Mouse (Mus musculus) ES-CJ7 (cell line): Measurements from ENCODE around the gene C130050O18Rik.

Experiments
- DNase-seq: peaks from one replicate; pipeline ENCODE4 v3.0.0; 2011; ENCODE audit warnings: low read depth, low spot score

The C130050O18Rik gene

DNA sequence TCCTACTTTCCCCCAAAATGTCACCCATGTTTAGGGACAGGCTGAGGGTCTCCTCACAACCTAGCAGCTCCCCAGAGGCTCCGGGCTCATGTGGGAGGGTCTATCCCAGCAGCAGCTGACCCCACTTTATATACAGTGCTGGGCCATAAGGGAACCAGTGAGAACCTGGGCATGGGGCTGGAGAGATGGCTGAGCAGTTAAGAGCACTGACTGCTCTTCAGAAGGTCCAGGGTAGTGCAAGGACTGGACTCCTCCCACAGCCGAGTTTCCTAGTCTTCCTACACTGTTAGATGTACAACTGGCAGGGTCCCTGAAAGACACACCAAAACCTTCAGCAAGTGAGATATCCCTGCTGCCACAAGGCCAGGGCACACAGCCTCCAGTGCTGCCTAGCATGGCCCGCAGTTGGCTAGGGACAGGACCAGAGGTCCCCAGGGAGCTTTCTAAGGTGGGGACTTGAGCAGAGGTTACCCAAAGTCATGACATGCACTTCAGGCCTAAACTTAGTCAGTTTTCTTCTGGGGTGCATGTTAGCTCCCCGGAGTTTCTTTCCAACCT lies 7.6 kb upstream of the C130050O18Rik start:
- DNase-seq, result no peak

DNA sequence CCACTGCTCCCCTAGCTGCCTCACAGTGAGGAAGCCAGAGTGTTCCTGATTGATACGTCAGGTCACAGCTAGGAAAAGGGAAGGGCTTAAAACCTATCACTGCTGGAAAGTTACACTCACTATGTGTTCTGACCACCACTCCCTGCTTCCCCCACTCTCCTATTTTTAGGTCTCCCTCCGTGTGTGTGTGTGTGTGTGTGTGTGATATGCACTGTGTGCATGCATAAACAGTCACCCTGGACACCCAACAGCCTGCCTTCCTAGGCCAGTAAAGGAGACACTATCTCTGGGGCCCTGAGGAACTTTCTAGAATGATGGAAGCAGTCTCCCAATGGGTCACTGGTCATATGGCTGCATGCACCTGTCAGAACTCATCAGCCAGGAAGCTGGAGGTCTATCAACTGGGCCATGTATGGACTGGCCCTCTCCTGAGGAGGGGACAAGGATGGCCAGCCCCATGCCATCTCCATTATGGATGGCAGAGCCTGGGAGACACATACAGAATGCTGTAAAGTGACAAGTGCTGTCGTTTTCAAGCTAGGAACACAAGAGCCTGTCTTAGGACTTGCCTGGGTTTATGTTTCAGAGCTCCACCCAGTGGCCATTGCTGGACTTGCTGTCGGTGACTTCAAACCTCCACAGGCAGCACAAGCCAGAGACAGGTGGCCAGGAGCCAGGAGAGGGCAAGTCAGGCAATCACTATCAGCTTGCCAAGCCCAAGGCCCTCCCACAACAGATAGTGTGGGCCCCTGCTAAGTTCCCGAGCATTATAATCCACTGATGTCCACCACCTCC lies 6.9 kb upstream of the C130050O18Rik start:
- DNase-seq, result peak; percentile 86

DNA sequence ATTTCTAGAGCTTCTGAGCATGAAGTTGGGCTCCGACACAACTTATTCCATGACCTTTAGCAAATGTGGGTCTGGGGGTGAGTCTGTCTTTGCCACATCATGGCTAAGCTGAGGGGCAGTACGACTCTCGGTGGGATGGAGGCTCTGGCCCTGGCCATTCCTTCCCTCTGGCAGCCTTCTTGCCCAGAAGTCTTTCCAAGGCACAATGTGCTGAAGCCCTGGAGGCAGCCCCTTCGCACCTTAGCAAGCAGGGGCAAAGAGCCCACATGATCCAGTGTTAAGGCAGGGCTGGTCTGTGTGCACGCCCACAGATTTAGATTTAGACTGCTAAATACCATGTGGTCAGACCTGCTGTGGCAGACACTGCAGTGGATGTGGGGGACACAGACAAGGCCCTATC lies 6.3 kb upstream of the C130050O18Rik start:
- DNase-seq, result no peak

DNA sequence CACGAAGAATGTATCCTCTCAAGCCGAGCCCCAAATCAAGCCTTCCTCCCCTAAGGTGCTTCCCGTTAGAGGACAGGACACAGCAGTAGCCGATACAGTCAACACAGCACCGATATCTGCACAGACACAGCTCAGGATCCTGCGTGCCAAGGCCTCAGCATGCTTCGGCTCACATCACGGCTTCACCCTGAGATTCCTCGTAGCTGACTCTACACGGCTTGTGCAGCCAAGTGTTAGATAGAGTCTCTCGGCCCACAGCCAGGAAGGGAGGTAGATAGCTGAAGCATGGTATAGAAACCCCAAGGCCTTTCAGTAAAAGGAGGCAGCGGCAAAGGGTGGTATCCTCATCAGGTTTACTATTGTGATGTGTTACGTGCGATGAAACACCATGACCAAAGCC lies 5.1 kb upstream of the C130050O18Rik start:
- DNase-seq, result no peak

DNA sequence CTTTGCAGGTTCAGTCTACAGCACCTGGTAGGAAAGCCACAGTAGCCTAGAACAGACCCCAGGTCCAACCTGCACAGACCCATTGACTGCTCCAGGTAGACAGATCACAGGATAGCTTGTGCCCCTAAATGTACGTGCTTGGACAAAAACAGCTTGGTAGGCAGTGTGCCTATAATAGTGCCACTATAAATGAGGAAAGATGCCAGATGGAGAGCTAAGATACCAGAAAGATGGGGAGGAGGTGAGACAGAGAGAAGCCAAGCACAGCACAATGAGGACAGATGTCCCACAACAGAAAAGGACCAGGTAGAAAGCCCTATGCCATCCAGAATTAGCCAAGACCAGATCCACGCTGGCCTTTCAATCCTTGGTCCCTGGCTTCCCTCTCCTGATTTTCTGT lies 3.0 kb upstream of the C130050O18Rik start:
- no peak for DNase-seq

DNA sequence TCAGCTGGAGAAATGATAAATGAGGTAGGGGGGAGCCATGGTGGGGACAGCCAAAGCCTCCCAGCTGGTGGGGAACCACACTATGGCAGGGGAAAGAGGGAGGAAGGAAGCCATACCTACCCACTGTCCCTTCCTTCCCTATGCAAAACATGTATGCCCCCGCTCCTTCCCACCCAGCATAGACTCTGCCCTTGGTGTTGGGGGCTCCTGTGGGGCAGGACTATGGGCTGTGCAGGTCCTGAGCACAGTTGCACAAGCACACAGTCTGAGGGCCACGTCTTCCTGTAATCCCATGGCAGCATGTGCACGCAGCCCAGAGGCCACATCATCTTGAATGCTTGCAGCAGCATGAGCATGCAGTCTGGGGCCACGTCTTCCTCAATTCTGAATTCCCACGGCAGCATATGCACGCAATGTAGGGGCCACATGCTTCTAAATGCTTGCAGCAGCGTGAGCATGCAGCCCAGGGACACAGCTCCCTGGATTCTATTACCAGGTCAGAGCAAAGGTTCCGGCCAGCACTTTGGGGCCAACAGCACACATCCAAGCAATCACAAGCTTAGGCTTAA lies 1.3 kb upstream of the C130050O18Rik start:
- DNase-seq, result no peak

DNA sequence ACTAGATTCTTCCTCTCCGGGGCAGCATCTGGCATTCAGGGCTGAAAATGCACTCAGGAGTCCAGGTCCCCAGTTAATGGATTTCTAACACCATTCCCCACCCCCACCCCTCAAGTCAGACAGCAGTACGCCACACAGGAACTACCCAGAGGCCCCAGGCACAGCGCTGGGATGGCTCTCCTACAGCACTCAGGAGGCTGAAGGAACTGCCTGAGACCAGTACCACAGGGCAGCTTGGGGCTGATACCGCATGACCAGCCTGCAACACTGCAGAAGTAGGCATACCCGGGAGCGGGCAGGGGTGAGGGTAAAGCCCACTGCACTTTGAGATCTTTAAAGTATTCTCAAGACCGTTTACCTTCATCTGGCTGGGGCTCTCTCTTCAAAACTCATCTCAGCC lies 398 bp downstream of the C130050O18Rik start:
- DNase-seq, result no peak

DNA sequence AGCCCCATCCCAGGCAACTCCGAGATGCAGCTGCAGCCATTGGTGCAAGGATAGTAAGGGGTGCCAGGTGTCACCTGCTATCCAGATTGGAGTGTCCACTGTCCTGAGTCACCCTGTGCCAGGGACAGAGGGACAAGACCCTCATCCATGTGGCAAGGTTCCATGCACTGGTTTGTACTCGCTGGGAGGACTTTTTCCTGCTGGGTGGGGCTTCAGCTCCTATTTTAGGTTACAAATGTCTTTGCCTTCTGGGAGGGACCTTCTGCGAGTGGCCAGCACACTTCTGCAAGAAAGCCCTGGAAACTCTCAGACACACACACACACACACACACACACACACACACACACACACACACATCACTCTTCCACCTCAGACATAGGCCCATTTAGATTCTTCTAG lies 873 bp downstream of the C130050O18Rik start:
- DNase-seq, result no peak

DNA sequence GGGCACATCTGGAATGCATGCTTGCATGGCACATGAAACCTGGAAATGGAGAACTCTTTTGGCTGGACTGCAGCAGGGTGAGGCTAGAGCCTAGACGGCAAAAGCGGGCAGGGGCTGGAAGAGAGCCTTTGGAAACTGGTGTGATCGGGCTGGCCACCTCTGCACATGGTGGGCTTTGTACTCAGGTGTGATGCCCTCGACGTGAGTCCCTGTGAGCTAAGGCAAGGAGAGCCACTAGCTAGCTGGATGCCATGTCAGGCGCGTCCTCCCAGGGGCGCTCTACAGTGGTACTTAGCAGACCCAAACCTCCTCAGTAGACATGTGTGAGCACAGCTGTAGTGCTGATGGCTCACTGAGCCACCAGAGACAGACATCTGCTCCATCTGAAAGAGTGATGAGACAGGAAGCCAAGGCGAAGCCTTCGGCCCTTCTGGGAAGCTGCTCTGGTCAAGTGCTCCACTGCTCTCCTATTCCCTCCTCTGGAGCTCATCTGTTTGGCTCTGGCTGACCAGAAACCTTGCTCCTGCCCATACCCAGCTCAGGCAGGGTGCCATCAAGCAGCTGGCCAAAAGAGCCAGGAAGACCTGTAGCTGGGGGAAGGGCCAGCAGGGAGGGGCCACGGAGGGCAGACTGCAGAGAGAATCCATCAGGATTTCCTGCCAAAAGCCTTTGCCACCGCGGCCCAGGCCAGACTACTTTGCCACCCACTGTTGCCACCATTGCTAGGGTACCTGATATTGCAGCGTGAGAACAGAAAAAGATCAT lies 2.2 kb downstream of the C130050O18Rik start:
- DNase-seq, result no peak

DNA sequence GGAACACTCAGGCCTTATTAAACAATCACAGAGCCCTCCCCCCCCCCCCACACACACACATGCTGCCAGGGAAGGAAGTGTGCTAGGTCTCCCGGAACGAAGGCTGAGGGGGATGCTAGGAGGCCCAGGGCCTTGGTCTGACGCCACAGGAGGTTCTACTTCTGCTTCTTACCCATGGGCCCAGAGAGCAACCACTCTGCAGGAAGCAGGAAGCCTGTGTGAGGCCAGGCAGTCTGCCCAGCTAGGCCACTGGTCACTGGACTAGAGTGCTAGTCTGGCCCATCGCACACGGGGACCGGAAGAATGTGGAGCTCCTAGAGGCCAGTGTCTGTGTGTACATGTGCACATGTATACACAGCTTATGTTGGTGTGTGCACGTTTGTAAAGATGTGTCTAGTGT lies 3.4 kb downstream of the C130050O18Rik start:
- no peak for DNase-seq

DNA sequence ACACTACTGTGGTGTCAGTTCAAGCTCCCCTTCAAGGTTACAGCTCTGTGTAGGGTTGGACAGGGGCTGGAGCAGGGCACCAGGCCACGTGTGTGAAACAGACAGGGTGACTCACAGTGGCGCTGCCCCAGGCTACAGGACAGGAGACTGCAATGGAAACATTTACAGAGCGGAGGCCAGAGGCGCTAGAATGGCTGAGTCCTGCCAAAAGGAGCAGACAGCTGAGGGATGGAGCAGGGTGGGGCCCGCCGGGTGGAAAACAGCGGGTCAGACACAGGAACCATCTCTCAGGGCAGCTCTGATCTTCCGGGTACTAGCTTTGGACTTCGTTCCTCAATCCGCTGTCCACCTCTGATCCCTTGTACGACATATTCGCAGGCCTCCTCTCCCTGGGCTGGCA lies 4.3 kb downstream of the C130050O18Rik start:
- DNase-seq, result no peak

DNA sequence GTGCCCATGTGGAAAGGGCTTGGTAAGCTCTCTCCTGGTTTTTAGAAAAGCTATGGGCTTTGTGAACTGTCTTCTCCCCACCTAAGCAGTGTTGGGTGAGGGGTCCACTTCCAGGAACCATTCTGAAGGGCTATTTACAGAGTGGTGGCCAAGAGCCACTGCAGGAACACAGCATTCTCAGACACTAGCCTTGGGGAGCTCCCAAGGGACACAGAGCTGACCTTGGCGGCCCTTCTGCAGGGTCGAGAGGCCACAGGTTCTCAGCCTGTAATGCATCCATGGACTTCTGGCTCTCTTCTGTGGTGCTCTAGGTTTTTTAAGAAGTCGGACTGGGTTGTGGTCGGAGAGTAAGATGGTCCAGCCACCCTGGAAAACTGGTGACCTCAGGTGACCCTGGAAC lies 5.0 kb downstream of the C130050O18Rik start:
- no peak for DNase-seq

DNA sequence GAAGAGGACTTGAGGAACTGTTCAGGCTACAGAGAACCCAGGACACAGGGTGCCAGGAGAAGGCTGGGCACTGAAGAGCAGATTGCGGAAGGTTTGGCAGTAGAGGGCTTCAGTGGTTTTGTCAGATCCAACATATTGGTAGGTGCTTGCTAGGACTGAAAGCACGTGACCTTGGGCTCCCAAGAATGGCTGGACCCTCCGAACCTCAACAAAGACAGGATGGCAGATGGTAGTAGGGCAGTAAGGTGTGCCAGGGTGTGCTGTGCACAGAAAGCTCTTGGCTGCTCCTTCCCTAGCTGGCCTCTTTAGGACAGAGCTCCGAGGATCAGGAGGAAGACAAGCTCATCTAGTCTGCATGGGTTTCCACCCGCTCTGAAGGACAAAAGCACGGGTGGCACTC lies 6.0 kb downstream of the C130050O18Rik start:
- no peak for DNase-seq

DNA sequence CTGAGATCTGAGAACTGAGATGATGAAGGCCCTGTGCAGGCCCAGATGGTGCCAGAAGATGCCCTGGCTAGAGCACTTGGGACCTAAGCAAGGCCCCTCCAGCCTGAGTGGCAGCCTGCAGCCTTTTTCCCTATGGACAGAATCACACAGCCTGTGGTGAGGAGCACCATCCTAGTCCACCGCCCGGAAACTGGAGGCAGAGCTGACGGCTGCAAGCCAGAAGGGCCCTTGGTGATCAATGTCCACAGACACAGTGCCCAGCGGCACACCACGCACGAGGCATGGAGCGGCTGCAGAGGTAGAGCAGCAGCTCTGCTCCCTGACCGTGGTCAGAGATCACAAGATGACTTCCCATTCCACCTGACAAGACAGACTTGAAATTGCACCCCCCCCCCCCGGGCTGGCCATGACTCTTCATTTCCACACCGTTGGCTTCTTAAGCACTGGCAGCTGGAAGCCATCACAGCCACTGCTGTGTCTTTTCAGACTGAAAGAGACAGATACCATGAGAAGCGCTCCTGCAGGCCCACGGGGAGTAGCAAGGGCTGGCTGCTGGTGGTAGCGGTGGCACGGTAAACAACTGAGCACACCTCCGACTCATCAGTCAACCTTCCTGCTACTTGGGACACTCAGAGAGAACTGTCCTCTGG lies 6.7 kb downstream of the C130050O18Rik start:
- no peak for DNase-seq

DNA sequence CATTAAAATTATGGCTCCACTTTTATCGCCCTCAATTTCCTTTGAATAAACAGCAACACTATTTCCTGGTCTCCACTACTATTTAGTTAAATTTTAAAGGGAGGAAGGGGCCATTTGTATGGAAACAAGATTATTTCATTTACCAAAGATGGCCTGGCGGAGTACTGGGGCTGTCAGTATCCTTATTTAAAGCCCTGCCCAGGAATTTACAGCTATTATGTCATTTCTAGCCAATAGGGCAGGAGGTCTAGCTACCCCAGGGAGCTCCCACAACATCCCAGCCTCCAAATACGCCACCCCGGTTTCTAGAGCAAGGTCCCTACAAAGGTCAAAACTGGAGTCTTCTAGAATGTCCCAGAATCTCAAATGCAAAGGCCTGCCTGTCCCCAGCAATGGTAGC lies 8.5 kb downstream of the C130050O18Rik start:
- no peak for DNase-seq

DNA sequence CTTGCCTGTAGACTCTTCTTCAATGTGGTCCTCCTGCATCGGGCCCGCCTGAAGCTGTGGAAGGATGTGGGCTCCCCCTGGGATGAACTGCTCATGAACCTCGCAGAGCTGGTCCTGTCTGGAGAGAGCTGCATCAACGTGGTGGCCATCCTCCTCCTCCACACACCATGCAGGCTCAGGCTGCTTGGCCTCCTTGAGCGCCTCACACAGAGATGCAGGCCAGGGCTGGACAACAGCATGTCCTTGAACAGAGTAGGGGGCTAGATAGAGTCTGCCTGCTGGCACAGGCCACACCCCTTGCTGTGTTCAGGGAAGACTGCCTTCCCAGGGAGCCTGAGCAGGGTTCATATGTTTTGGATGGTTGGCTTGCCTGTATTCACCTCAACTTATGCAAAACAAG lies 9.9 kb downstream of the C130050O18Rik start:
- no peak for DNase-seq

DNA sequence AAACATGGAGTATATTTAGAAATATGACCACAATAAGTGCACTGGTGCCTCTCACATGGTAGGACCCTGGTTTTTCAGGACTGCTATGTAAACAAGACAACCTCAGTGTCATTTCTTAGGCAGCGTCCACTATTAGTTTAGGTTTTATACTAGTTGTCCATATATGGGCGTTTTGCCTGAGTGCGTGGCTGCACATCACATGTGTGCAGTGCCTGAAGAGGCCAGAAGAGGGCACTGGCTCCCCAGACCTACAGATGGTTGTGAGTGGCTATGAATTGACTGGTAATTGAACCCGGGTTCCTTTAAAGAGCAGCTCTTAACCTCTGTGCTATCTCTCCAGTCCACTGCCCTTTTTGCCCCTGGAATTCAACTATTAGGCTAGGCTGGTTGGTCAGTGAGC lies 11.9 kb downstream of the C130050O18Rik start:
- DNase-seq, result peak; percentile 77

DNA sequence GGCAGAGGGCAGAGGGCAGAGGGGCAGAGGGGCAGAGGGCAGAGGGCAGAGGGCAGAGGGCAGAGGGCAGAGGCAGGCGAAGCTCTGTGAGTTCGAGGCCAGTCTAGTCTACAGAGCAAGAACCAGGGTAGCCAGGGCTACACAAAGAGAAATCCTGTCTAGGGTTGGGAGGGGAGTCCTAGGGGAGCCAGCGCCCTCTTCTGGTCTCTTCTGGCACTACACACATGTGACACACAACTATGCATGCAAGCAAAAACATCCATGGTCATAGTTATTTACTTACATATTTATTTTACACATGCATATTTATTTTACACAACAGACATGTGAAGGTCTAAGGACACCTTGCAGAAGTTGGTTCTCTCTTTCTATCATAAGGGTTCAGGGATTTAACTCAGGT lies 12.4 kb downstream of the C130050O18Rik start:
- peak; percentile 49 for DNase-seq

DNA sequence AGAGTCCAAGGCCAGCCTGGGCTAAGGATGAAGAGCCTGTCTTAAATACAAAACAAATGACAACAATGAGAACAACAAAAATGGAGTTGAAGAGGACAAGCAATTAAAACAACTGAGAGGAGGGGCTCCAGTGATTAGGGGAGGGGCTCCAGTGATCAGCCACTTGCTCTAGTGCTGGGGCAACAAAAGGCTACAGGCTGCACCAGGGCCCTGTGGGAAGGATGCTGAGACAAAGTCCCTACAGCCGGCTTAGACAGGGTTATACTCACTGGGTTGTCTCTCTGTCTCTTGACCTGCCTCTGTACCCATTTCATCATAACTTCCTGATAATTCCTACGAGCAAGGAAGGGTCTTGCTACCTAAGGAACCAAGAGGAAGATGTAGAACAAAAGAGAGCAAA lies 13.0 kb downstream of the C130050O18Rik start:
- DNase-seq, result no peak

DNA sequence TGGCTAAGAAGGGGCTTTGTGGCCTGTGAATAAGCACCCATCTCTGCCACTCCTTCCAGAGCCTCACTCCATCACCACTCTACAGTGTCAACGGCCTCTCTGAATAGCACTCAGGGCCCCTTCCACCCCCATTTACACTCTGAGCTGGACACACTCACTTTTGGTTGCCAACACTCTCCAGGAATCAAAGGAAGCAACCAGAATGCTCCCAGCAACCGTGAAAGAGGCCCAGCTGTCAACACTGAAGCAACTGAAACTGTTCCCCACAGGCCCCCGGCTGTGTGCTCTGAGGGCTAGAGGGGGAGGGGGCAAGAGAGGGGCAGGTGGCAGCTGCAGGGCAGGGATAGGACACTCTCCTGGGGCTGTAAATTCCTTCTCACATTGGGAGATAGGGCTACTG lies 13.6 kb downstream of the C130050O18Rik start:
- DNase-seq, result no peak

DNA sequence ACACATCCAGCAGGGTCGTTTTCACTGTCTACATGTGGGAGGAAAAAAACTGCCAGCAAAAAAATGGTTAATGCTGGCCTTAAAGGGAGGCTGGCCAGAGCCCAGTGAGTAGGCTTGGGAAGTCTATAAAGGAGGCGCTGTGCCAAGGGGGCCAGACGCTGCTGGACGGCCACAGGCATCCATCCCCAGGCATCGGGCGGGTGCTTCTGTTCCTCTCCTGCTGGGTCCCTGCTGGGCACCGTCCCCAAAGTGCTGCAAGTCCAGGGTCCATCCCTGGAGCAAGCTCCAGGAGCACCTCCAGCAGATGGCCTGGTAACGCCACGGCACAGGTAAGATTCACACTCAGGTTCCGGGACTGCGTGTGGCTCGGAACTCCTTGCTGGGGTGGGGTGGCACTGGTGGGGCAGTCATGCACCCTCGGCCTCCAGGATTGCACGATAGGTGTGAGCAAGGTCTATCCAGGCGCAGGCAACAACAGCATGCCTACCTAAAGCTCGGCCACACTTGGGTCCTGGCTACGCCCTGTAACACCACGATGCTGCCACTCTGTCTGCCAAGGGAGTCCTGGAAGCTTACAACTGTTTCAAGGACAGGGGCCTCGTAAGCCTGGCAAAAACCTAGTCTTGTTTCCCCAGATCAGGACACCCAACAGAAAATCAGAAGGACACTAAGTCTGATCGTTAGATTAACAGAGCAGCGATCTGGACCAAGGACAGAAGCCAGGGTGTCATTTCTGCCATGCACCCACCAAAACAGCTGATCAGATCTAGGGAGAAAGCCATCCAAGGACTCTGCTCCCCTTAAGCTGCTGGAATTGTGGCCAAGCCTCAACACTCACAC lies 18.2 kb downstream of the C130050O18Rik start, which contains the start of gene Gper1:
Gene Gper1 (plus strand): TSS at position 126 of the 840 bp plus-strand sequence.
- no peak for DNase-seq
